In the genomic region with DNA sequence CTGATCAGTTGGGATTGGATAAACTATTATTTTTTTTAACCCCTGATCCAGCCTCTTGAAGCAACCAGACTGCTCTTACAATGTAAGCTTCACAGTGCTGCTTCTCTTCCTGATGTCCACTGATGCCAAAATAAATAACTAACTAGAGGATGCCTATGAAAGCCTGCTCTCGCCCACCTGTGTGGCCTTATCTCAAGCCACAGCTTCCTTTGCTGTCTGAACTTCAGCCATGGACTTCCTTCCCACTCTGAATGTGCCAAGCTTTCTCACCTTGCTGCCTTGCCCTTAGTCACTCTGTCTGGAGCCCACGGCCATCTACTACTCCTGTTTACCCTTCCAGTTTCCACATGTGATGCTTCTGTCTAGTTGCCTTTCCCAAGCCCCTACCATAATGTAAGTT, we compare ENCODE assay signal across 25 mouse cellular contexts.
DNase-seq lines count a peak whose midpoint lies in the region; ATAC-seq and TF ChIP-seq lines count a peak whose summit lies in the region.
"Had no signal": no experiment of that assay in that cellular context is flagged by ENCODE, and none has a peak within 500 bp of the region (broad histone marks: within the 10 kb centered on the region; RNA-seq: fewer than 3 reads in every experiment).

No protein-coding gene starts in this region.

- no peak overlapping the region for H3K4me3 ChIP-seq in embryonic facial prominence, embryonic 14.5 days (ENCODE audit: low read depth, low read length)
- H3K4me3 ChIP-seq in embryonic facial prominence, embryonic 10.5 days = no peak overlapping the region
- H3K4me3 ChIP-seq in heart, embryonic 12.5 days = no peak overlapping the region
- no peak overlapping the region for H3K4me3 ChIP-seq in lung, postnatal 0 days (ENCODE audit: low read depth, low read length)
- H3K4me3 ChIP-seq: embryonic facial prominence, embryonic 15.5 days; forebrain, embryonic 12.5 days; hindbrain, embryonic 12.5 days; intestine, embryonic 15.5 days; lung, embryonic 15.5 days had no signal

- 70% methylated on average over 2 of the region's 2 CpGs for WGBS in embryonic facial prominence, embryonic 14.5 days
- WGBS in embryonic facial prominence, embryonic 10.5 days = 73% methylated on average over 2 of the region's 2 CpGs
- WGBS in heart, embryonic 12.5 days = 51% methylated on average over 2 of the region's 2 CpGs
- 30% methylated on average over 2 of the region's 2 CpGs for WGBS in lung, postnatal 0 days

- H3K4me1 ChIP-seq in embryonic facial prominence, embryonic 14.5 days (ENCODE audit: control insufficient read depth, insufficient read depth, low read length) = no peaks in the 10 kb centered on the region
- H3K4me1 ChIP-seq in embryonic facial prominence, embryonic 10.5 days = peaks cover 14% of the 10 kb centered on the region
- H3K4me1 ChIP-seq in heart, embryonic 12.5 days (replicated peaks) = no peaks in the 10 kb centered on the region; the same call in 1 of the 2 replicates
- H3K4me1 ChIP-seq in lung, postnatal 0 days (ENCODE audit: insufficient read depth, low read depth, low read length) = no peaks in the 10 kb centered on the region
- H3K4me1 ChIP-seq: embryonic facial prominence, embryonic 15.5 days; forebrain, embryonic 12.5 days; hindbrain, embryonic 12.5 days; intestine, embryonic 15.5 days; lung, embryonic 15.5 days had no signal

- peak; percentile 25 for DNase-seq in embryonic facial prominence, embryonic 14.5 days (ENCODE audit: low spot score)
- no peak for DNase-seq in embryonic facial prominence, embryonic 10.5 days (ENCODE audit: low spot score)
- DNase-seq in heart, postnatal 25 days (ENCODE audit: low spot score) = no peak
- DNase-seq in kidney, postnatal 14 days = peak; percentile 38
- DNase-seq in kidney, adult 18-20 months = no peak
- peak; percentile 5 for DNase-seq in lung, postnatal 0 days (ENCODE audit: low spot score)
- no peak for DNase-seq in lung, adult 18-20 months
- DNase-seq: adrenal gland, adult 2 months; adrenal gland, postnatal 36 days; cerebellum, adult 18-20 months; cerebellum, postnatal 10 days; gastrocnemius, postnatal 14 days; liver; midbrain, embryonic 14.5 days; thymus, adult 2 months; thymus, postnatal 36 days had no signal

- no peak overlapping the region for H3K9ac ChIP-seq in embryonic facial prominence, embryonic 14.5 days (ENCODE audit: low read depth, low read length)
- H3K9ac ChIP-seq in heart, embryonic 12.5 days = no peak overlapping the region
- no peak overlapping the region for H3K9ac ChIP-seq in lung, postnatal 0 days (replicated peaks; ENCODE audit: low read depth)
- H3K9ac ChIP-seq: embryonic facial prominence, embryonic 15.5 days; forebrain, embryonic 12.5 days; hindbrain, embryonic 12.5 days; intestine, embryonic 15.5 days; liver, embryonic 14.5 days; lung, embryonic 15.5 days had no signal

- no peaks in the 10 kb centered on the region for H3K36me3 ChIP-seq in embryonic facial prominence, embryonic 14.5 days (ENCODE audit: control insufficient read depth, insufficient read depth, low read length)
- no peaks in the 10 kb centered on the region for H3K36me3 ChIP-seq in embryonic facial prominence, embryonic 10.5 days (replicated peaks)
- H3K36me3 ChIP-seq in heart, embryonic 12.5 days = no peaks in the 10 kb centered on the region
- H3K36me3 ChIP-seq in lung, postnatal 0 days (ENCODE audit: insufficient read depth, low read length) = no peaks in the 10 kb centered on the region
- H3K36me3 ChIP-seq: embryonic facial prominence, embryonic 15.5 days; forebrain, embryonic 12.5 days; hindbrain, embryonic 12.5 days; intestine, embryonic 15.5 days; lung, embryonic 15.5 days had no signal

- H3K4me2 ChIP-seq in embryonic facial prominence, embryonic 14.5 days (ENCODE audit: low read depth, low read length) = no peak overlapping the region
- H3K4me2 ChIP-seq in heart, embryonic 12.5 days = no peak overlapping the region
- no peak overlapping the region for H3K4me2 ChIP-seq in lung, postnatal 0 days (replicated peaks; ENCODE audit: low read depth, low read length)
- H3K4me2 ChIP-seq: embryonic facial prominence, embryonic 15.5 days; forebrain, embryonic 12.5 days; hindbrain, embryonic 12.5 days; intestine, embryonic 15.5 days; lung, embryonic 15.5 days had no signal

- no peaks in the 10 kb centered on the region for H3K27me3 ChIP-seq in embryonic facial prominence, embryonic 14.5 days (replicated peaks; ENCODE audit: control insufficient read depth, insufficient read depth, low read length)
- no peaks in the 10 kb centered on the region for H3K27me3 ChIP-seq in embryonic facial prominence, embryonic 10.5 days (replicated peaks; ENCODE audit: low read depth, poor library complexity, severe bottlenecking)
- no peaks in the 10 kb centered on the region for H3K27me3 ChIP-seq in heart, embryonic 12.5 days (replicated peaks)
- no peaks in the 10 kb centered on the region for H3K27me3 ChIP-seq in lung, postnatal 0 days (replicated peaks; ENCODE audit: insufficient read depth, low read length)
- H3K27me3 ChIP-seq: embryonic facial prominence, embryonic 15.5 days; forebrain, embryonic 12.5 days; hindbrain, embryonic 12.5 days; intestine, embryonic 15.5 days; lung, embryonic 15.5 days had no signal

- intact Hi-C loops in heart, postnatal 25 days (cut with DNase I) = no loop called here

- TF ChIP-seq CTCF in lung, postnatal 0 days (IDR thresholded peaks at IDR 0.05) = no peak

- H3K9me3 ChIP-seq in embryonic facial prominence, embryonic 14.5 days (ENCODE audit: control insufficient read depth, low read length) = no peaks in the 10 kb centered on the region
- H3K9me3 ChIP-seq in embryonic facial prominence, embryonic 10.5 days = no peaks in the 10 kb centered on the region
- no peaks in the 10 kb centered on the region for H3K9me3 ChIP-seq in heart, embryonic 12.5 days (replicated peaks)
- no peaks in the 10 kb centered on the region for H3K9me3 ChIP-seq in lung, postnatal 0 days (ENCODE audit: low read length)
- H3K9me3 ChIP-seq: embryonic facial prominence, embryonic 15.5 days; forebrain, embryonic 12.5 days; hindbrain, embryonic 12.5 days; intestine, embryonic 15.5 days; lung, embryonic 15.5 days had no signal

- H3K27ac ChIP-seq in embryonic facial prominence, embryonic 14.5 days (replicated peaks; ENCODE audit: low read depth, low read length) = no peak overlapping the region
- no peak overlapping the region for H3K27ac ChIP-seq in embryonic facial prominence, embryonic 10.5 days (replicated peaks)
- H3K27ac ChIP-seq in heart, embryonic 12.5 days (ENCODE audit: poor library complexity, severe bottlenecking) = no peak overlapping the region
- H3K27ac ChIP-seq in lung, postnatal 0 days (ENCODE audit: low read length) = no peak overlapping the region
- H3K27ac ChIP-seq: embryonic facial prominence, embryonic 15.5 days; forebrain, embryonic 12.5 days; hindbrain, embryonic 12.5 days; hindbrain, postnatal 0 days; intestine, embryonic 15.5 days; liver, embryonic 14.5 days; lung, embryonic 15.5 days had no signal

- TF ChIP-seq EP300 in lung, postnatal 0 days (IDR thresholded peaks at IDR 0.05) = 0 out of 2 replicates have a peak, but pooled peaks have one; percentile 31

- ATAC-seq in embryonic facial prominence, embryonic 14.5 days (ENCODE audit: low read depth) = no peak
- ATAC-seq in heart, embryonic 12.5 days (ENCODE audit: insufficient number of reproducible peaks, low FRiP score) = 0 out of 2 replicates have a peak, but pooled peaks have one; percentile 29
- ATAC-seq in lung, postnatal 0 days = no peak
- ATAC-seq: activated CD4-positive, CD25-positive, alpha-beta regulatory T cell, adult 4 months; hindbrain, postnatal 0 days; intestine, embryonic 15.5 days had no signal

Comparison
In these comparisons a context has a peak if more than half of its experiments do, and no peak if none do; other contexts are left out.
1. DNase-seq: peak in embryonic facial prominence, embryonic 14.5 days (single experiment), kidney, postnatal 14 days (single experiment) and lung, postnatal 0 days (single experiment); none in embryonic facial prominence, embryonic 10.5 days (single experiment), heart, postnatal 25 days (single experiment), kidney, adult 18-20 months (single experiment) and lung, adult 18-20 months (0 of 2).